Mouse (Mus musculus) MEL (cell line): ENCODE results near the gene Arhgap29. TPM values are rescaled to one million over a fixed set of nuclear protein-coding genes. Genes with fewer than 3 reads are reported as not detected.

Experiments used
- DNase-seq: peaks from one replicate; pipeline ENCODE4 v3.0.0; 2011; ENCODE audit warnings: low read depth, low spot score
- H3K27ac ChIP-seq: 2 replicates; pipeline ENCODE4 v1.5.1; 2012; ENCODE audit warnings: low read depth, mild to moderate bottlenecking, control low read depth, low read length, moderate library complexity; ENCODE audit not compliant: control insufficient read depth
- H3K27me3 ChIP-seq, 2 experiments: fragments of 150-350 bp in 1 of 2; sonication (generic) in 1 of 2; 2 replicates each; pipeline ENCODE4 v1.6.1; 2012; ENCODE audit warnings: low read length in 2 of 2, mild to moderate bottlenecking in 2 of 2, improper control_type of control experiment in 1 of 2, moderate library complexity in 1 of 2; ENCODE audit not compliant: insufficient read depth in 2 of 2, control insufficient read depth in 1 of 2
- H3K36me3 ChIP-seq, 2 experiments: 2 replicates each; pipeline ENCODE4 v1.6.1; 2012 to 2014; ENCODE audit warnings: low read length in 2 of 2, improper control_type of control experiment in 1 of 2, inconsistent platforms in 1 of 2, mild to moderate bottlenecking in 1 of 2; ENCODE audit not compliant: insufficient read depth in 2 of 2, control insufficient read depth in 1 of 2
- H3K4me1 ChIP-seq, 2 experiments: fragments of 150-350 bp in 1 of 2; sonication (generic) in 1 of 2; 2 replicates each; pipeline ENCODE4 v1.6.1; 2012; ENCODE audit warnings: low read length in 2 of 2, improper control_type of control experiment in 1 of 2, mild to moderate bottlenecking in 1 of 2; ENCODE audit not compliant: insufficient read depth in 2 of 2, control insufficient read depth in 1 of 2
- H3K4me3 ChIP-seq, 2 experiments: fragments of 150-350 bp in 1 of 2; sonication (generic) in 1 of 2; 2 replicates each; pipeline ENCODE4 v1.5.1; 2012; ENCODE audit warnings: low read depth in 2 of 2, low read length in 2 of 2, mild to moderate bottlenecking in 2 of 2, moderate library complexity in 2 of 2, control low read depth in 1 of 2, improper control_type of control experiment in 1 of 2; ENCODE audit not compliant: control insufficient read depth in 1 of 2, insufficient read depth in 1 of 2
- H3K79me2 ChIP-seq: 2 replicates; pipeline ENCODE4 v1.6.1; 2012; ENCODE audit warnings: mild to moderate bottlenecking, low read length, moderate library complexity; ENCODE audit not compliant: control insufficient read depth, poor library complexity, insufficient read depth
- H3K9ac ChIP-seq: 2 replicates; pipeline ENCODE4 v1.6.1; 2012; ENCODE audit warnings: low read depth, mild to moderate bottlenecking, control low read depth, low read length, moderate library complexity; ENCODE audit not compliant: control insufficient read depth, poor library complexity, severe bottlenecking
- H3K9me3 ChIP-seq: fragments of 150-350 bp; sonication (generic); replicated peaks from 2 replicates; pipeline ENCODE4 v1.6.1; 2012; ENCODE audit warnings: mild to moderate bottlenecking, low read length, improper control_type of control experiment, moderate library complexity; ENCODE audit not compliant: insufficient read depth
- CHD1 ChIP-seq: IDR thresholded peaks from 2 replicates; pipeline ENCODE4 v1.6.1; 2012; ENCODE audit warnings: low read depth, mild to moderate bottlenecking, inconsistent platforms, low read length, improper control_type of control experiment
- CHD2 ChIP-seq: IDR thresholded peaks from 2 replicates; pipeline ENCODE4 v1.6.1; 2011; ENCODE audit warnings: low read length, improper control_type of control experiment
- CTCF ChIP-seq, 3 experiments: IDR thresholded peaks in 2 of 3; conservative IDR thresholded peaks in 1 of 3; 2 replicates each; pipeline ENCODE4 v1.5.1; 2011 to 2012; ENCODE audit warnings: low read length in 3 of 3, low read depth in 2 of 3, mild to moderate bottlenecking in 2 of 3, improper control_type of control experiment in 1 of 3, inconsistent platforms in 1 of 3, mixed read lengths in 1 of 3, moderate library complexity in 1 of 3; ENCODE audit not compliant: control insufficient read depth in 1 of 3, insufficient read depth in 1 of 3, poor library complexity in 1 of 3, severe bottlenecking in 1 of 3
- E2F4 ChIP-seq: IDR thresholded peaks from 2 replicates; pipeline ENCODE4 v1.6.1; 2011; ENCODE audit warnings: low read depth, low read length, improper control_type of control experiment, borderline replicate concordance
- ELF1 ChIP-seq: IDR thresholded peaks from 2 replicates; pipeline ENCODE4 v1.6.1; 2014; ENCODE audit warnings: low read depth, mild to moderate bottlenecking, inconsistent platforms, low read length, improper control_type of control experiment, moderate library complexity
- EP300 ChIP-seq, 2 experiments: IDR thresholded peaks; 2 replicates each; pipeline ENCODE4 v1.6.1; 2011; ENCODE audit warnings: improper control_type of control experiment in 2 of 2, low read length in 2 of 2, low read depth in 1 of 2, mild to moderate bottlenecking in 1 of 2
- ETS1 ChIP-seq: IDR thresholded peaks from 2 replicates; pipeline ENCODE4 v1.6.1; 2012; ENCODE audit warnings: low read depth, mild to moderate bottlenecking, inconsistent platforms, low read length, improper control_type of control experiment, moderate library complexity
- HCFC1 ChIP-seq: IDR thresholded peaks from 2 replicates; pipeline ENCODE4 v1.6.1; 2012; ENCODE audit warnings: low read depth, mild to moderate bottlenecking, inconsistent platforms, low read length, improper control_type of control experiment, moderate library complexity
- JUND ChIP-seq: IDR thresholded peaks from 2 replicates; pipeline ENCODE4 v1.6.1; 2011; ENCODE audit warnings: low read depth, mild to moderate bottlenecking, improper control_type of control experiment, low read length
- KAT2A ChIP-seq: conservative IDR thresholded peaks from 2 replicates; pipeline ENCODE4 v1.6.1; 2012; ENCODE audit warnings: low read depth, low read length, improper control_type of control experiment, inconsistent platforms
- MAFK ChIP-seq: IDR thresholded peaks from 2 replicates; pipeline ENCODE4 v1.6.1; 2011; ENCODE audit warnings: low read depth, mild to moderate bottlenecking, low read length, improper control_type of control experiment, borderline replicate concordance
- MAZ ChIP-seq: IDR thresholded peaks from 2 replicates; pipeline ENCODE4 v1.6.1; 2012; ENCODE audit warnings: low read depth, mild to moderate bottlenecking, inconsistent platforms, low read length, improper control_type of control experiment
- MEF2A ChIP-seq: IDR thresholded peaks from 2 replicates; pipeline ENCODE4 v1.6.1; 2014; ENCODE audit warnings: low read depth, mild to moderate bottlenecking, inconsistent platforms, low read length, improper control_type of control experiment; ENCODE audit not compliant: poor library complexity, insufficient replicate concordance, severe bottlenecking; ENCODE audit errors: extremely low read depth
- MYB ChIP-seq: IDR thresholded peaks from 2 replicates; pipeline ENCODE4 v1.6.1; 2011; ENCODE audit warnings: mild to moderate bottlenecking, low read depth, low read length, improper control_type of control experiment
- MYC ChIP-seq: IDR thresholded peaks from 2 replicates; pipeline ENCODE4 v1.6.1; 2011; ENCODE audit warnings: low read depth, mild to moderate bottlenecking, low read length, improper control_type of control experiment, moderate library complexity
- NELFE ChIP-seq: IDR thresholded peaks from 2 replicates; pipeline ENCODE4 v1.6.1; 2011; ENCODE audit warnings: low read depth, low read length, improper control_type of control experiment
- NRF1 ChIP-seq: IDR thresholded peaks from 2 replicates; pipeline ENCODE4 v1.6.1; 2014; ENCODE audit warnings: low read depth, mild to moderate bottlenecking, inconsistent platforms, low read length, improper control_type of control experiment, moderate library complexity; ENCODE audit not compliant: poor library complexity, insufficient read depth, severe bottlenecking
- POLR2AphosphoS2 ChIP-seq: IDR thresholded peaks from 2 replicates; pipeline ENCODE4 v1.6.1; 2011; ENCODE audit warnings: low read length, improper control_type of control experiment
- POLR2AphosphoS5 ChIP-seq: IDR thresholded peaks from 2 replicates; pipeline ENCODE4 v1.6.1; 2012; ENCODE audit warnings: low read depth, borderline replicate concordance, mild to moderate bottlenecking, inconsistent platforms, low read length, moderate library complexity, mixed read lengths
- RAD21 ChIP-seq: IDR thresholded peaks from 2 replicates; pipeline ENCODE4 v1.6.1; 2011; ENCODE audit warnings: mild to moderate bottlenecking, low read depth, low read length, improper control_type of control experiment
- SIN3A ChIP-seq: IDR thresholded peaks from 2 replicates; pipeline ENCODE4 v1.6.1; 2012; ENCODE audit warnings: low read length, improper control_type of control experiment, inconsistent platforms
- SMC3 ChIP-seq: IDR thresholded peaks from 2 replicates; pipeline ENCODE4 v1.6.1; 2011; ENCODE audit warnings: low read depth, low read length, improper control_type of control experiment
- TBP ChIP-seq: IDR thresholded peaks from 2 replicates; pipeline ENCODE4 v1.8.0; 2011; ENCODE audit warnings: low read depth, low read length, improper control_type of control experiment
- USF1 ChIP-seq: IDR thresholded peaks from 2 replicates; pipeline ENCODE4 v1.6.1; 2014; ENCODE audit warnings: low read depth, mild to moderate bottlenecking, inconsistent platforms, low read length, improper control_type of control experiment, moderate library complexity
- USF2 ChIP-seq, 2 experiments: IDR thresholded peaks; 2 replicates each; pipeline ENCODE4 v1.6.1; 2011 to 2012; ENCODE audit warnings: improper control_type of control experiment in 2 of 2, low read length in 2 of 2, borderline replicate concordance in 1 of 2, inconsistent platforms in 1 of 2, low read depth in 1 of 2, mild to moderate bottlenecking in 1 of 2; ENCODE audit not compliant: insufficient read depth in 1 of 2
- ZC3H11A ChIP-seq: IDR thresholded peaks from 2 replicates; pipeline ENCODE4 v1.6.1; 2012; ENCODE audit warnings: low read depth, mild to moderate bottlenecking, inconsistent platforms, low read length, improper control_type of control experiment
- ZKSCAN1 ChIP-seq: IDR thresholded peaks from 2 replicates; pipeline ENCODE4 v1.6.1; 2012; ENCODE audit warnings: low read depth, mild to moderate bottlenecking, inconsistent platforms, low read length, improper control_type of control experiment, moderate library complexity
- polyA plus RNA-seq, 2 experiments: library from polyadenylated mRNA; stranded (reverse) in 1 of 2; unstranded in 1 of 2; fragments of >175 nt in 1 of 2; fragments of >200 nt in 1 of 2; gene quantifications; 2 replicates each; pipeline versions ENCODE4 v1.2.1 to v1.2.4; 2012; ENCODE audit warnings: low replicate concordance in 2 of 2, low read depth in 1 of 2; ENCODE audit not compliant: insufficient read length in 2 of 2, insufficient read depth in 1 of 2, missing spikeins in 1 of 2
- total RNA-seq: library from RNA; depleted of rRNA; stranded (reverse); fragments of 300-350 nt; gene quantifications from 2 replicates; pipeline ENCODE4 v1.2.3, GENCODE M21; 2012

Gene Arhgap29
- total and polyA plus RNA-seq, 3 experiments: 0.19 to 0.23 TPM; not detected in 1

GRCm38 (mm10) chr3:121936241-121936640 lies 16.1 kb upstream of the Arhgap29 start:
- H3K4me1 ChIP-seq: no peaks in the 10 kb centered on the region
- H3K27me3 ChIP-seq: no peaks in the 10 kb centered on the region
- TF ChIP-seq CTCF (IDR thresholded peaks at IDR 0.05 in 2 of 3, conservative IDR thresholded peaks at IDR 0.05 in 1 of 3; ENCODE audit: control insufficient read depth in 1 of 3, insufficient read depth in 1 of 3, low read depth in 2 of 3, low read length in 3 of 3, poor library complexity in 1 of 3, severe bottlenecking in 1 of 3) (no peak), ZC3H11A (no peak), RAD21 (no peak), ETS1 (no peak), MAZ (no peak), MAFK (no peak), USF1 (no peak), ELF1 (no peak), JUND (no peak), HCFC1 (no peak), CHD1 (no peak), SIN3A (no peak), SMC3 (no peak), MYC (no peak), POLR2AphosphoS5 (no peak), ZKSCAN1 (no peak), MYB (no peak), TBP (no peak), E2F4 (no peak), NRF1 (no peak)
- H3K79me2 ChIP-seq: no peaks in the 10 kb centered on the region
- no peak for DNase-seq
- H3K4me3 ChIP-seq: no peak overlapping the region
- no peak overlapping the region for H3K27ac ChIP-seq
- H3K9ac ChIP-seq: no peak overlapping the region
- no peaks in the 10 kb centered on the region for H3K36me3 ChIP-seq
- no peaks in the 10 kb centered on the region for H3K9me3 ChIP-seq

GRCm38 (mm10) chr3:121937036-121937435 lies 15.3 kb upstream of the Arhgap29 start:
- no peaks in the 10 kb centered on the region for H3K27me3 ChIP-seq
- TF ChIP-seq NELFE (no peak), CHD2 (no peak), E2F4 (no peak), MEF2A (no peak), EP300 (IDR thresholded peaks at IDR 0.05; ENCODE audit: low read depth in 1 of 2, low read length in 2 of 2) (no peak), ZC3H11A (no peak), CHD1 (no peak), KAT2A (no peak), MAFK (no peak), POLR2AphosphoS2 (no peak), ZKSCAN1 (no peak), SIN3A (no peak), USF2 (IDR thresholded peaks at IDR 0.05; ENCODE audit: borderline replicate concordance in 1 of 2, insufficient read depth in 1 of 2, low read depth in 1 of 2, low read length in 2 of 2) (no peak)
- H3K79me2 ChIP-seq: no peaks in the 10 kb centered on the region
- no peak overlapping the region for H3K4me3 ChIP-seq
- H3K9me3 ChIP-seq: no peaks in the 10 kb centered on the region
- H3K4me1 ChIP-seq: no peaks in the 10 kb centered on the region
- no peak for DNase-seq
- no peak overlapping the region for H3K27ac ChIP-seq
- no peak overlapping the region for H3K9ac ChIP-seq
- no peaks in the 10 kb centered on the region for H3K36me3 ChIP-seq
